Mouse (Mus musculus) ovary, postnatal 10 days (tissue): Measurements from ENCODE around the gene Cdca3.

ENCODE experiments used
- DNase-seq: peaks from one replicate; pipeline ENCODE4 v3.0.0; 2022; ENCODE audit warnings: low spot score

Gene Cdca3

DNA sequence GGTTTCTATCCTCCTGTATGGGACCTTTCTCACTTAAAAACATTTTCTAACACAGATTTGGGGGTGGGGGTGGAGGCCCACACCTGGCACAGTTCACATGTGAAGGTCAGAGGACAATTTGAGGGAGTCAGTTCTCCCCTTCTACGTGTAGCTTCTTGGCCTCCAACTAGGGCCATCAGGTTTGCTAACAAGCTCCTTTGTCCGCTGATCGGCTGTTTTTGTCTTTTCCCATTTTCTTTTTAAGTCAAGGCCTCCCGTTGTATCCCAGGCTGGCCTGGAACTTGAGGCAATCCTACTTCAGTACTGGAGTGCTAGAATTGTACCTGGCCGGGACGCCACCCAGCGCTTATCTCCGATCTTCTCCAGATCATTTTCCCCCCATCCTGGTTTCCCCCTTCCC, 2.3 kb downstream of the Cdca3 start:
- DNase-seq, result no peak

DNA sequence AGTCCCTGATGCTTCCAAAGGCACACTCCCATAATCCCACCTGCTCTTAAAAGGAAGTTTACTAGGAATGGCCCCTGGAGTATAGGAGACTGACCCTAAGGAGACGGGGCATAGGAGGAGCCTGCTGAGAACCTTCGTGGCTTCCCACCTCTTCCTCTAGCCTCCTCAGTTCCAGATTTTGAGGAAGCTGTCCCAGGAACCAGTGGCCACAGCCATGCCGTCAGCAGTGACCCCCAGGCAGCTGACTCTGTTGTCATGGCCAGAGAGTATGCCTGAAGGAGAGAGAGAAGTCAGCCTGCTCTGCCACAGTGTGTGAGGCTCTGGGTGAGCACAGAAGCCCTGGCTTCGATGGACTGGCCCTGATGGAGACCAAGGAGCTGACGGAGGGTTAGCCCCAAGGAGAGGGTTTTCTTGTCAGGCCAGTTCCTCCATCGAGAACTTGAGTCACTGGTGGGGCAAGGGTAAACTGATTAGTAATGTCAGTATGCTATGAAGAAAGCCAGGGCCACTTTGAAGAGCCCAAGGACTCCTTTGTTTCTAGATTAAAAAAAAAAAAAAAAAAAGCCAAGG, 5.2 kb downstream of the Cdca3 start:
- DNase-seq, result no peak

DNA sequence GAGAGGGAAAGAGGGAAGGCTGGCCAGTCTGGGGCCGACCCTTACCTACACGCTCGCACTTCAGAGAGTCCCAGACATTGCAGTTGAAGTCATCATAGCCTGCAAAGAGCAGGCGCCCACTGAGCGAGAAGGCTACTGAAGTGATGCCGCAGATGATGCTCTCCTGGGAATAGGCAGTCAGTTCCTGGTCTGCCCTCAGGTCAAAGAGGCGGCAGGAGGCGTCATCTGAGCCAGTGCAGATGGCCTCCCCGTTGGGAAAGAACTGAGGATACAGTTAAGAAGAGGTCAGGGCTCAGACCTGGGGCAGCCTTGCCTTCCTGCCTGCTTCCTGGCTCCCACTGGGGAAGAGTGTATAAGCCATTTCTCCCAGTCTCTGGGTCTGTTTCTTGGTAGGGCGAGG, 6.2 kb downstream of the Cdca3 start:
- no peak for DNase-seq

DNA sequence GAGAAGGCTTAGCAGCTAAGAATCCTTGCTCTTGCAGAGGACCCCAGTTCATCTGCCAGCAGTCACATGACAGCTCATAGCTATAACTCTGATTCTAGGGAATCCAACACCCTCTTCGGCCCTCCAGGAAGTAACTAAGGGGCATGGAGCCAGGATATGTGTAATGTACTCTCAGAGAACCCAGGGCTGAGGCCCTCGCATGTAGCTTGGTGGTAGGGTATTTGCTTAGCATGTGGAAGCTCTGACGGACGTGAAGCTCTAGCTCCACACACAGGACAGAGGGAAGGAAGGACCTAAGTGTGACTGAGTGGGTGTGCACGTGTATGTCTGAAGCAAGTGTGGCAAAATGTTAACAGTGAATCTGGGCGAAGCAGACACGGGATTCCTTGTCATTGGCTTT, 7.1 kb downstream of the Cdca3 start:
- DNase-seq, result no peak

DNA sequence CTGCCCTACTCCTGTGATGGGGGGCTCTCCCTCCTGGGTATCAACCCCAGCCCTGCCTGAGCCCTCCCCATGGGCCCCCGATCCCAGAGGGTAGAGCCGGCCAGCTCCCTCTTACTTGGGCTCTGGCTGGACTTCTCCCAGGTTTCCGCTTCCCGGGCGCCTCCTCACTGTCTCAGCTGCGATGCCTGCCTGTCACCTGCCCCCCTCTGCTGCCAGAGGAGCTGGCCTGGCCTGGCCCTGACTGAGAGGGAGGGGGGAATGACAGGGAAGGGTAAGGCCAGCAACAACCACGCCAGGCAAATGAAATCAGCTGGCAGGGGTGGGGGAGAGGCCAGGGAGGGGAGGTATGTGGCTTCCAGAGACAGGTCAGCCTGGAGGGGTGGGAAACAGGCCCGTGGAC, 10.5 kb downstream of the Cdca3 start:
- DNase-seq, result no peak

DNA sequence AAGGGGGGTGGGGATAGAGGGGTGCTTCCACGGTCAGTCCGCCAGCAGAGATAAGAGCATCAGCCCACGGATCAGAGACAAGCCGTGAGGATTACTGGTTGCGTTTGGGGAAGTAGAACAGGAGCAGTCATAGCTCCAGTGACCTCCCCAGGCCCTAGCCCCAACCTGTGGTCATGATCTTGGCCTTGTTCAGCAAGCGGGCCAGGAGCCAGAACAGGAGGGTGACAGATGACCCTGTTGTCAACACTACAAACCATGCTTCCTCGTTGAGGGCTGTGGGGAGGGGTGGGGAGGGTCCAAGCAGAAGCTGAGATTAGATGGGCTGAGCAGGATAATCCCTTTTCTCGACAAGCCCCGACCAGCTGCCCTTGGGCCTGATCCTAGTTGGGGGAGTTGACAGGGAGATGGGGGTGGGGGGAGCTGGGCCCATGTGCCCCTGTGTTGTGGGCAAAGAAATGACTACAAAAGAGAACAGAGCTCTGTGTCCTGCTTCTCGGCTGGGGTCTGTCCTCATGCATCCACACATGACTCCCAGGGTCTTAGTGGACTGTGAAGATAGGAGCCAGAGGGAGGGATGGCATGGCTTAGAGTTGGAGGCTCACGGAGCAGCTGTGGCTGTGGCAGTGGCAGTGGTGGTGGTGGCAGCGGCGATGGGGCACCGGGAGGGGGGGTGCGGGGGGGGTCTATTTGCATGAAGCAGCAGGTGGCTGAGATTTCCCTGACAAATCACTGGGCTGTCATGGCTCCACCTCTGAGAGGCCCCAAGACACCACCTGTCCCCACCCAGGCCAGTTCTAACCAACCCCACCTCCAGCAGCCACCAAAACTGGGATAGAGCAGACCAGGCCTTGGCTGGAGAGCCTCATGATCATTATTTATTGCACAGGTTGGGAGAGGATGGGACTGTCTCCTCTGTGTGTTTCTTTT, 11.2 kb downstream of the Cdca3 start, which contains the start of gene Gnb3:
TSS of gene Gnb3 (minus strand) at position 35 of the 927 bp plus-strand sequence.
- DNase-seq, result no peak

DNA sequence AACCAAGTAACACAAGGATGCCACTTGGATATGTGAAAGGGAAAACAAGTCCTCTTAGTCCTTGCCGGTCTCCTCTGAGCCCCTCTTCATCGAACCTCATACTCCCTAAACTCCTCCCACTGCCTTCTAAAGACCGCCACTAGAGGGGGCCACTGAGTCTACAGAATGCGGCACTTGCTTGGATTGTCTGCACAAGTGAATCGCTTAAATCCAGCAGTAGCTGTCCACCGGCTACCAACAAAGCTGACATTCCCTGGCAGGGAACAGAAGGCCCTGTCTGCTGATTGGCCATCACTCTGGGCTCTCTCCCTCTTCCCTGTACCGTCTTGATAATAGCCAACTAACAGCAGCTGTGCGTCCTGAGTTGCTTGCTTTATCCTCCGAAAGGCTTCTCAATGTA, 18.0 kb downstream of the Cdca3 start:
- DNase-seq, result peak; percentile 92

DNA sequence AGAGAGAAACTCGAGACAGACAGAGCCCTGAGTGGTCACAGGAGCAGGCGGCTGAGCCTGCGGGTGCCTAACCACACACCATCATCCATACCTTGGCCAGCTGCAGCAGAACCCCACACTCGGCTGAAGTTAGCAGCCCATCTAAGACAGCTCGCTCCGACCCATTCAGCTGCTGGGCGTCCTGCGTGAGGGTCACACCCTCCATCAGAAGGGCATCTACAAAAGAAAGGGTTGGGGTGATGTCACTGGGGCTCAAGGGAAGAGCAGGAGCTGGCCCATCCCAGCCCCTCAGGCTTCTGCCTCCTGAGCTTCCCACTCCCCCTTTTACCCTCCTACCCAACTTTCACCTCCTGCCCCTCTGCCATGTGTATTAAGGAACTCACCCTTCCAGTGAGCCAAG, 21.2 kb downstream of the Cdca3 start:
- no peak for DNase-seq

DNA sequence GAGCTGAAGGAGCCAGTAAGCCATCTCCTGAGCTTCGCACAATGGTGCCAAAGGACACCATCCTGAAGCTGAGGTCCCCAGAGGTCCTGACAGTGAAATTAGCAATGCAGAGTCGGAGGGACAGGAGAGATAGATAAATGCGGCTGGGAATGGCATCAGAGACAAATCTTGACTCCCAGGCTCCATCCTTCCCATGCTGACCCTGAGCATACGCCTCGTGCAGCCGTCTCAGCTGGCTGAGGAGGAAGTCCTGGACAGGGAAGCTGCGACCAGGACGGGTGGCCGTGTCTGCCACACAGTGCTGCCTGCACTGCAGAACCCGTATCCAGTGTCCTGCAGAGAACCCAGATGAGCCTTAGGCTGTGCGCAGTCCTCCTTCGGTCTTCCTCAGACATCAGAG, 25.3 kb downstream of the Cdca3 start:
- DNase-seq, result no peak

DNA sequence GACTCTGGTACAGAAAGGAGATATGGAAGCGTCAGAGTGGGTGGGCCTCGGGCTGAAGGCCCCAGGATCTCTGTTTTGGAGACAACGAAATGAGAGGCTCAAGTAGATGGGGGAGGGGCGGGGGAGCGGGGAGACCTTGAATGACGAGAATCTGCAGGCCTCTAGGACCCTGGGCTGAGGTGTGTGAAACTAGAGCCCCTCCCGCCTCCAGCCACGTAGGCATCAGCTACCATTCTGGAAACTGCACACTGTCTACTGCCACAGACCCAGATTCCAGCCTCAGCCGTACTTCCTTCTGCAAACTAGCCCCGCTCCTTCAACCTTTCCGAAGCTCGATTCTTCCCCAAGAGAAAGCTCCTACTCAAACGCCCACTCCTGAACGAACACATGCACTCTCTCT, 27.0 kb downstream of the Cdca3 start:
- DNase-seq, result no peak

DNA sequence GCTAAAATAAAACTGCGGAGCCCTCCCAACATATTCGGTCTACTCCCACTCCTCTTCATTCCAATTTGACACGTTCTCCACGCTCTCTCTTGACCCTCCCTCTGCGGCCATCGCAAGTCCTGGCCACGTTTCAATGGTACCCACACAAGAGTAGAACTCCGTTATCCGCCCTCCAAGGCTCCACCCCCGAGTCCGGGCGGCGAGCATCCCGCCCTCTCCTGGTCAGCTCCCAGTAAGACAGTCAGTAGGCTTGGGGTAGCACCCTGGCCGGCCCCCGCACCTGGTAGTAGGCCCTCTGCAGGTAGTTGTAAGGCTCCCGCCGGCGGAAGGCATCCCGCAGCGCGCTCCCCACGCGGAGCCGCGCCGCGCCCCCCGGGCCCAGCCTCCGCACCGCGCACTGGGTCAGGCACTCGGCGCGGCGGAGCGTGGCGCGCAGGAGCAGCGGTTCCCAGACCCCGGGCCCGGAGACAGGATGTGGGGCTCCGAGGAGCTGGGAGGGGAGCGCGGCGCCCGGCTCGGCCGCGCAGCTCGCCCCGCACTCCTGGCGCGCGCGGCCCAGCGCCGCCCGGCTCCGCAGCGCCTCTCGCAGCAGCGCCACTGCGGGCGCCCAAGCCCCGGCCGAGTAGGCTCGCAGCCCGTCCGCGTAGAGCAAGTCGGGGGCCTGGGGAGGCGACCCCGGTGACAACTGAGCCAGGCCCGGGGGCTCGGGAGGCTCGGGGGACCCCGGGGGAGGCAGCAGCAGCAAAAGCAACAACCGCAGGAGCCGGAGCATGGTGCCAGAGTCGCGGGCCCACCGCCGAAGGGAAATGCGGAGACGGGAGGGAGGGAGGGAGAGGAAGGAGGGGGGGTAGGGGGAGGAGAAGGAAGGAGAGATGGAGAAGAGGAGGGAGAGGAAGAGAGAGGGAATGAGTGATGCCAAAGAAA, 27.8 kb downstream of the Cdca3 start, which contains the start of gene P3h3:
TSS of gene P3h3 (minus strand) at position 837 of the 924 bp plus-strand sequence.
- peak; percentile 56 for DNase-seq

DNA sequence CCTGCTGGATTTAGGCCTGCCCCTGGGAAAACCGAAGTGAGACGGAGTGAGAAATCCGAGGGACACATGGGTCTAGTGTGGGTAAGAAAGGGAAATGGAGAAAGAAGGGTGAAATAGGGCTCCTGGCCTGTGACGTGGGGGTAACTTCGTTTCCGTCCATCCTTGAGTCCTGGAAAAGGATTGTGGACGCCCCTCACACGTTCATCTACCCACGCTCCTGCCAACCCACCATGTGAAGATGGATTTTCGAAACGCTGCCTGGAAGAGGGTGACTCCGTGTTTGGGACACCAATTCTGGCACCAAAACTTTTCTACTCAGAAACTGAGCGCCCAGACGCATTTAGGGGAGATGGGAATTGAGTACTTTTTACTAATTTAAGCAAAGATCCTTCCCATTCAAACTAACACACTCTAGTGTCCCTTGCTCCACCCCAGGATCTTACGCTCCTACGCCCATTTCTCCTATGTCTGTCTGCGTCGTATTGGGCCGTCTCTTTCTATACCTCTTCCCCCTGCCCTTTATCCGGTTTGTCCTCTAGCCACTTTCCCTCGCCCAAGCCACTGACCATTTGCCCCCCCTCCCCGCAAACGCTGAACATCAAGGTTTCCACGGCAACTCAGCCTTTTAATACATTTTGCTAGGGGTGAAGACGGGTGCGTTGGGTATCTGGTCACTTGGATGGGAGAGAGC, 28.6 kb downstream of the Cdca3 start:
- DNase-seq, result no peak

DNA sequence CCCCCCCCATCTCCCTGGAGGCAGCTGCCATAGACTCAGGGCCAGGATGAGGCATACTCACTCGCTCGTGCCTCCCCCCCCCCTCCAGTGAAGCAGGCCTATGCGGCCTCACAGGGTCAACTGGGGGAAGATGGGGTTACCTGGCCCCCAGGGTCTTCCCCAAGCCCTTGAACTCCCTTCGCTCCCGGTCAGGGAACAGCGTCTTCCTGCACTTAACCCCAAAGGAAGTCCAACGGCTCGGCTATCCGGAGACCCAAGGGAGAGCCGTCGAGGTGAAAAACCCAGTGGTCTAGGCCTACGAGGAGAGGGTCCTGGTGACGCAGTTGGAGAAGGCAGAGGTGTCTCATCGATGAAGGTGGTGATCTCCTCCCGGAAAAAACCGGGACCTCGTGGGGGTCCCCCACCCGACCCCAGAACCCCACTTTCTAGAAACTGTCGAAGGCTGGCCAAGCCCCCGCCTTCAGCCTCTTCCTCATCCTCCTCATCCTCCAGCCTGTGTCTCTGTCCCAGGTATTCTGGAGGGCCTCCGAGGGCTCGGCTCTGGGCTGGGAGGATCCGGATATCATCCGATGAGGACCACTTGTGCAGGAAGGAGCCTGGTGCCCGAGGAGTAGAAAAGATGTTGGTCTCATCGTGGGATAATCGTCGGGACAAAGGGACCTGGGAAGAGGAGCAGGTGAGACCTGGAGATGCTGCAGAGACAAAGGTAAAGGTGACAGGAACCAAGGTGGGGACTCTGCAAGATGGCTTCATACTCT, 29.4 kb downstream of the Cdca3 start:
- no peak for DNase-seq

DNA sequence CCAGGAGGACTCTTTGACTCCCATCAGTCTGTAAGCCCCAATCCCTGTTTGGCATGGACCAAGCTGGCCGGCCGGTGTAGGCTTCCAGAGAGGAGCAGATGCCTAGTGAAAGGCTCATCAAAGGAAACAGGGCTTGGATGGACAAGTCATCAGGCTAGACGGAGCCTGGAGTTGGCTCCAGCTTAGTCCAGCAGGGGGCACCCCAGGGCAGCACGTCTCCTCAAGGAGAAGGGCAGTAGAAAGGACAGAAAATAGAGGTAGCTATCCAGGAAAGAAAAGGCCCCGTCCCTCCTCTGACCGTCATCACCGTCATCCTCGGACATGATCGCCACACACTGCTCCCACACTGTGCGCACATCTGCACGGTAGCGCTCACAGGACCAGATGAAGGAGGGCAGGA, 30.4 kb downstream of the Cdca3 start:
- DNase-seq, result peak; percentile 58

DNA sequence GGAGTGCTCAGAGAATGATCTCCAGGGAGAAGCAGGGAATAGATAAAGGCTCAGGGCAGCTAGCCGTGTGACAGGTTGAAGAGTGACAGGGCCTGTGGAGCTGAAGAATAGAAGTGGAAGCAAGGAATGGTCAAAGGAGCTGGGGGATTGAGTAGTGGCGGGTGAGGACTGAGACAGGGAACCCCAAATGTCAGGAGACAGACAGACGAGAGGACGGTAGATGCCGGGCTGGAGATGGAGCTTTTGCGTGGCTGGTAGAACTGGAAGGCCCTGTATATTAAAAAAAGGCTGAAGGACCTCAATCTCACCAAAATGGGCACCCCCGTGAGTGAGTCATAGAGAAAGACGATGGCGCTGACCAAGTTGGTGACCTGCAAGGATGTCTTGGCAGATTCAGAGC, 31.2 kb downstream of the Cdca3 start:
- DNase-seq, result no peak

DNA sequence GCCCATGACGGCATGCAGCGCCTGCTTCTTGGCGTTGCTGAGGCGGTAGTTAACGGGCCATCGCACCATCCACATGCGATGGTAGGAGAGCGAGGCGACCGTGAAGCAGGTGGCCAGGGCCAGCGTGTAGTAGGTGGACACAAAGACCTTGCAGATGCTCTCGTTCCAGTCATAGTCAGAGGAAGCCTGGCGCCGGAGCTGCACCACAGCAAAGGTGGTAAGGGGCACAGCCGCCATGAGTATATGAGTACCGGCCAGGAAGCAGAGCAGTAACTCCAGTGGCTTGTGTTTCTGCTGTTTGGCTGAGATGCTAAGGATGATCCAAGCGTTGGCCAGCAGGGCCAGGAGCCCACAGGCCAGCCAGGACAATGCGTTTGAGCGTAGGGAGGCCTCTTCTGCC, 31.9 kb downstream of the Cdca3 start:
- no peak for DNase-seq

DNA sequence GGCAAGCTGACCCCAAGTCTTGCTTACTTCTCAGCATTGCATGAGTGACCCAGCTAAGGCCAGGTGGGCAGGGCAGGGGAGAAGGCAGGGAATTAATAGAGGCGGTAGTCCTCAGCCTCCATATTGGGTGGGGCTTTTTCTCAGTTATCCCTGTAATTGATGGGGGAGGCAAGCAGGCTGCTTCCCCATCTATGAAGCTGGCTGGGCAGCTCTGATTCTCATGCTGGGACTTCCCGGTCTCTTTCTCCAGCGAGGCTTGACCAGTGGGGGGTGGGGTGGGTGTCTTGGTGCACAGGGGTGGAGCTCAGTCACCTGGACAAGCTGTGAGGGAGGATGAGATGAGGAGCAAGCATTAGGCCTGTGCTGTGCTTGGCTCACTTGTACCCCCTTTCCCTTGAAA, 32.5 kb downstream of the Cdca3 start:
- DNase-seq, result no peak

DNA sequence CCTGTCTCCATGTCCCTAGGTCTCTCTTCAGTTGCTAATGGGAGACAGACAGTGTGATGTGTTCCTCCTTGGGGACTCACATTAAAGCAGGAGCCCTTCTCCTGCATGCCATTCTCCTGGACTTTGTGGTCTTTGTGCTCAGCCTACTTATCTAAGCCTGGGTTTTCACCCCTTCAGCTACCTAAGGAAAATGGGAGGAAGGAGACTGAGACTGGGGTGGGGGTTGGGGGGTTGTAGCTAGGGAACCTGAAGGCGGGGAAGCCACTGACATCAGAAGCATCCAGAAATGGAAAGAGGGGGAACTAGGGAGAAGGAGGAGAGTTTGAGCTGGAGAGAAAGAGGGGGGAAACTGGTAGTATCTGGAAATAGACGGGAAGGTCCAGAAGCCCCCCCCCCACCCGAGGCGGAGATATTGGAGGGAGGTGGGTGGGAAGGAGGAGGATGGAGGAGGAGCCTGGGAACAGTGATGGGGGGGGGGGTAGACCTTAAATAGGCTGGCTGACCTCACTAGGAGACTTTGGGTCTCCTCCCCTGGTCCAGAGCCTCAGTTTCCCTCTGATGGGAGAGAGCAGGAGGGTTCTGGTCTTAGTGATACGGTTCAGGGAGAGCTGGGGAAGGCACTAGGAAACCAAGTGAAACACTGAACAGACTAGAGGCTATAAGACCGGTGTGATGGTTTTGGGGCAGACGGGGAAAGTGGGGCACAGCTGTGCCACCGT, 33.2 kb downstream of the Cdca3 start:
- no peak for DNase-seq

DNA sequence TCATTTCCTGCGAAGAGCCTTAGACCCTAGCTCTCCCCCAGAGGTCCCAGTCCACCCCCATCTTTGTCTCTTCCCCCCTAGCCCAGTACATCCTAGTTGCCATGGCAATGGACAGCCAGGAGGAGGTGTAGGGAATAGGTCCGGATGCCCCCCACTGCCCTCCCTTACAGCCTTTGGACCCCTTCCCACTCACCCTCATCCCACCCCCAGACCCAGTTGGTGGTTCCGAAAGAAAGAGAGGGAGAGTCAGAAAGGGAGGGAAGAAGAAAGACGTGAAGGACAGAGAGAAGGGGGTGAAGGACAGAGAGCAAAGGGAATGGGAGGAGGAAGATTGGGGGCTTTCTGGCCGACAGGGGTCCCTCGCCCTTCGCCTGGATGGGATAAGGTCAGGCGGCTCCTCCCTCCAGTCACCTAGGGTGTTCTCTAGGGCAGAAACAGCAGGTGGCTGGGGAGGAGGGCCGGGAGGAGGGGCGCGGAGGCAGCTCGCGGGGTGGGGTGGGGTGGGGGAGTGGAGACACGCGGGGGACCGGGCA, 33.8 kb downstream of the Cdca3 start:
- DNase-seq, result no peak

DNA sequence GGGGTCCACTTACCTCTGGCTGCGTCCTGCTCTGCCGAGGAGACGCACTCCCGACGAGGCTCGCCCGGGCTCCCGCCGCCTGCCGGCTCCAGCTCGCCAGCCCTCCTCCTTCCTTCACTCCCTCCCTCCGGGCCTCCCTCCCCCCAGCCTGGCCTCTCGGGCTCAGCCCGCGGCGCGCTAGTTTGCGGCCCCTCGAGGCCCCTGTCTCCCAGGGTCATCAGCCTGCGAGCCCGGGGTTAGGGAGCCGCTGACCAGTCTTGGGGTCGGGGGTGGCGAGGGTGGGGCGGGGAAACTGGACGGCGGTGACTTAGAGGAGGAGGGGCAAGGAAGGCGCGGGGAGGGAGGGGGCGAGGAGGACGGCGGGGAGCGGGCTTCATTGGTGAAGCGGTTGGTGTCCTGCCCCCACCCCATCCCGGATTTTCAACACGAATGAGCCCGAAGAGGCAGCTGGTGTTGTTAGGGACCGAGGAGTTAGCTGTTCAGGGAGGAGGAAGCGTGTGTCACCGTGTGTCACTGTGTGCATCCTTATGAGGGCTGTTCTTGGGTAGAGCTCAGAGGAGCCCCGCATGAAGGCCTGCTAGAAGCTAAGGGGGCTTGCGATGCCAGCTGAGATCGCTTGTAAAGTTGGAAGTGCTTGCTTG, 34.4 kb downstream of the Cdca3 start, which contains the start of gene Gpr162:
TSS of gene Gpr162 (minus strand) at position 326 of the 641 bp plus-strand sequence.
- DNase-seq, result peak; percentile 43
